Mouse (Mus musculus): ENCODE data around the gene Atg10. TPM values are rescaled to one million over a fixed set of nuclear protein-coding genes. Genes with fewer than 3 reads are reported as not detected.

The Atg10 gene
- polyA plus RNA-seq, 1 experiment from 2014 or later, result 14.7 TPM

- ATAC-seq (ENCODE audit: low read depth), result no peak
- no peaks in the 10 kb centered on the region for H3K27me3 ChIP-seq (ENCODE audit: control insufficient read depth, insufficient read depth, low read depth, low read length)
- no peaks in the 10 kb centered on the region for H3K9me3 ChIP-seq (ENCODE audit: control insufficient read depth, low read length)
- 83% methylated on average over 17 of the region's 17 CpGs for WGBS
- H3K27ac ChIP-seq (ENCODE audit: low read length), result no peak overlapping the region
- no peaks in the 10 kb centered on the region for H3K4me1 ChIP-seq (replicated peaks; ENCODE audit: control insufficient read depth, insufficient read depth, low read length)
- no peak overlapping the region for H3K9ac ChIP-seq (ENCODE audit: low read length)
- no peak overlapping the region for H3K4me2 ChIP-seq (ENCODE audit: low read depth, low read length)
- H3K36me3 ChIP-seq (ENCODE audit: control insufficient read depth, insufficient read depth, low read length), result no peaks in the 10 kb centered on the region
- no peak overlapping the region for H3K4me3 ChIP-seq (ENCODE audit: low read length)
Measured at GRCm38 (mm10) chr13:90912760-90913674, 310.8 kb downstream of the Atg10 start.

DNA sequence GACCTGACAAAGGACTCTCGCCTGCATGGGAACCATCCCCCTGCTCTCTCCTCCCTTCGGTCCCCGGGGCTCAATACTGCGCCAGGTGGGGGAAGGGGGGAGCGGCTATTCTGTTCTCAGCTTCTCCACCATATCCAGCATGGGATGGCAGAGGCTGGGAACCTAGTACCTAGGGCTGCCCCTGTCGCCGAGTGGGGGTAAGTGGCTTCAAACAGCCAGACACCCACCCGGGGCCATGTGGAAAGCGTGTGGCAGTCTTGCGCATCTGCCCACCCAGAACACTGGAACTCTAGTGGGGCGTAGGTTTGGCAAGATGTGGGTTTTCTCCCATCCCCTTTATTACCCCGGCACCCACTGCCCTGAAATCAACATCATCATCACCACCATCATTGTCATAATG is 316.4 kb downstream of the Atg10 start:
- no peak overlapping the region for H3K27ac ChIP-seq (ENCODE audit: low read length)
- H3K27me3 ChIP-seq (ENCODE audit: control insufficient read depth, insufficient read depth, low read depth, low read length), result no peaks in the 10 kb centered on the region
- WGBS, result 88% methylated on average over 12 of the region's 12 CpGs
- H3K4me3 ChIP-seq (ENCODE audit: low read length), result no peak overlapping the region
- H3K4me1 ChIP-seq (replicated peaks; ENCODE audit: control insufficient read depth, insufficient read depth, low read length), result no peaks in the 10 kb centered on the region
- no peak for ATAC-seq (ENCODE audit: low read depth)
- H3K9ac ChIP-seq (ENCODE audit: low read length), result no peak overlapping the region
- H3K36me3 ChIP-seq (ENCODE audit: control insufficient read depth, insufficient read depth, low read length), result no peaks in the 10 kb centered on the region
- no peaks in the 10 kb centered on the region for H3K9me3 ChIP-seq (ENCODE audit: control insufficient read depth, low read length)
- no peak overlapping the region for H3K4me2 ChIP-seq (ENCODE audit: low read depth, low read length)

DNA sequence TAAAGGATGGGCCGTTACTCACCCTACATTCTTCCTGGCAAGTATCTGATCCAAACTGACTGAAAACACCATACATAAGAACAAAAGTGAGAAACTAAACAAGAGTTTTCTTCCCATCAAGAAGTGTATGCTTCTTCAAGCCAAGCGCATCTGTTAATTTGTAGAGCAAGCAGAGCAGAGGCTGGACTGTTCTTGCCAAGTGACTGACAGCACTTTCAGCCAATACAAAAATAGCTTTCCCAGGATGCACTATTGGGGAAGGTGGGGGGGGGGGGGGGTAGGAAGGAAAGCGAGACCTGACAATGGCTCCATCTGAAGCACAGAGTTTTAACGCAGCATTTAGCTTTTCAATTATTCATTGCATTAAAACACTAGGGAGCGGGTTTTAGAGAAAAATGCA is 318.6 kb downstream of the Atg10 start, which contains the start of gene Atp6ap1l:
TSS of gene Atp6ap1l (minus strand) at position 180 of the 400 bp plus-strand sequence.
- H3K4me1 ChIP-seq (replicated peaks; ENCODE audit: control insufficient read depth, insufficient read depth, low read length), result no peaks in the 10 kb centered on the region
- H3K27ac ChIP-seq (ENCODE audit: low read length), result no peak within 1 kb of the TSS
- ATAC-seq (ENCODE audit: low read depth), result no peak
- no peaks in the 10 kb centered on the region for H3K36me3 ChIP-seq (ENCODE audit: control insufficient read depth, insufficient read depth, low read length)
- H3K4me3 ChIP-seq (ENCODE audit: low read length), result no peak within 1 kb of the TSS
- no peaks in the 10 kb centered on the region for H3K27me3 ChIP-seq (ENCODE audit: control insufficient read depth, insufficient read depth, low read depth, low read length)
- H3K9ac ChIP-seq (ENCODE audit: low read length), result no peak within 1 kb of the TSS
- H3K4me2 ChIP-seq (ENCODE audit: low read depth, low read length), result no peak within 1 kb of the TSS
- H3K9me3 ChIP-seq (ENCODE audit: control insufficient read depth, low read length), result no peaks in the 10 kb centered on the region
- WGBS, result 86% methylated on average over 5 of the region's 5 CpGs

DNA sequence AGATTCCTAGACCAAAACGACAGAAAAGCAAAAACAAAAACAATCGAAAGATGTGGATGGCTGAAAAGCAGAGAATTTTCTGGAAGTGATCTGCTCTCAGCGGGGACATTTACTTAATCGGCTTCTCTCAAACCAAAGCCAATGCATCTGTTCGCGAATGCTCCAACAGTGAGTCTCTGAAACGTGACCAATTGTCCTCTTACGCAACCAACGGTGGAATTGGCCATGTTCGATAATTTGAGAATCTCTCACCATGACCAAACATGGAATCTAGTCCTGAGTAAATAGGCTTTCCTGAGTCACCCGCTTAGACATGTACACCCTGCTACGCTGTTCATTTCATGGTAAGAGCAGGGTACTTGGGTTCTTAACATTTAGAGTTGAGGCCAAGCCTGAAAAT is 326.9 kb downstream of the Atg10 start:
- no peak overlapping the region for H3K4me2 ChIP-seq (ENCODE audit: low read depth, low read length)
- no peaks in the 10 kb centered on the region for H3K36me3 ChIP-seq (ENCODE audit: control insufficient read depth, insufficient read depth, low read length)
- H3K27me3 ChIP-seq (ENCODE audit: control insufficient read depth, insufficient read depth, low read depth, low read length), result no peaks in the 10 kb centered on the region
- H3K27ac ChIP-seq (ENCODE audit: low read length), result no peak overlapping the region
- H3K9me3 ChIP-seq (ENCODE audit: control insufficient read depth, low read length), result no peaks in the 10 kb centered on the region
- ATAC-seq (ENCODE audit: low read depth), result no peak
- no peaks in the 10 kb centered on the region for H3K4me1 ChIP-seq (replicated peaks; ENCODE audit: control insufficient read depth, insufficient read depth, low read length)
- 86% methylated on average over 12 of the region's 12 CpGs for WGBS
- H3K4me3 ChIP-seq (ENCODE audit: low read length), result no peak overlapping the region
- no peak overlapping the region for H3K9ac ChIP-seq (ENCODE audit: low read length)

DNA sequence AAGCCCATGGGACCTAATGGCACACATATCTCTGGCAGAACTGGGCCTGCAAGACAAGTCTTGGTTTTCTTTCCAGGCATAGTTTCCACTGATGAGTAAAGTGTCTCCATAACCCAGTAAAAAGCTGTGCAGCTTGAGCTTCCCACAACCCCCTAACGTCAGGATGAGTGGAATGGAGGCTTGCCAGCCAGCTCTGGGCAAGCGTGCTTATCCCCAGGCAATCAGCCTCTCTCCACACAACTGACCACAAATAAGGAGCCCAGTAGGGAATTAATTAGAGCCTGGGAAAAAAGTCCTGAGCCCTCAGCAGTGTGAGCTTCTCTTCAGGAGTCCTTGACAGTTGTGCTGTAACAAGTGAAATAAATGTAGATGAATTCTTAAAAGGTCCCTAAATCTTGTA is 327.7 kb downstream of the Atg10 start:
- Histone ChIP-seq H3K27ac (ENCODE audit: low read length) (no peak overlapping the region), H3K36me3 (ENCODE audit: control insufficient read depth, insufficient read depth, low read length) (no peaks in the 10 kb centered on the region)
- no peak for ATAC-seq (ENCODE audit: low read depth)

DNA sequence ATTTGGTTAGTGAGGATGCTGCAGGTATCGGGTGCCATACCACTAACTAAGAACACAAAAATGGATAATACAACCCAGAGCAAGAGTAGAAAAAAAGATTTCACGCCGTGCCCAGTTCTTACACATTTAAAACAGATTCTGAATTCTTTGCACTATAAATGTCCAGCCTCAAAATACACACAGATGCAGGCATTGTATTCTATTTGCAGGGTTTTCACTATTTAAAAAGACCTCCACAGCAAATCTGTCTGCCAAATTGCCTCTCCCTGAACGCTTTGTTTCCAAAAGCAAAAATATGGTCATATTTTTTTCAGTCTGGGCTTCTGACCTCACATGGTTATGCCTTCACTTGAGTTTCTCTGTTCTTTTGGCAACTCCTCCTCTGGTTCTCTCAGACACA is 328.9 kb downstream of the Atg10 start:
- H3K4me2 ChIP-seq (ENCODE audit: low read depth, low read length), result no peak overlapping the region
- 84% methylated on average over 4 of the region's 4 CpGs for WGBS

More for the DNA sequence above, 327.7 kb downstream of the Atg10 start:
- 29% methylated on average over 2 of the region's 2 CpGs for WGBS
- Histone ChIP-seq H3K4me2 (ENCODE audit: low read depth, low read length) (no peak overlapping the region), H3K4me3 (ENCODE audit: low read length) (no peak overlapping the region), H3K9me3 (ENCODE audit: control insufficient read depth, low read length) (no peaks in the 10 kb centered on the region), H3K27me3 (ENCODE audit: control insufficient read depth, insufficient read depth, low read depth, low read length) (no peaks in the 10 kb centered on the region), H3K9ac (ENCODE audit: low read length) (no peak overlapping the region), H3K4me1 (replicated peaks; ENCODE audit: control insufficient read depth, insufficient read depth, low read length) (no peaks in the 10 kb centered on the region)

DNA sequence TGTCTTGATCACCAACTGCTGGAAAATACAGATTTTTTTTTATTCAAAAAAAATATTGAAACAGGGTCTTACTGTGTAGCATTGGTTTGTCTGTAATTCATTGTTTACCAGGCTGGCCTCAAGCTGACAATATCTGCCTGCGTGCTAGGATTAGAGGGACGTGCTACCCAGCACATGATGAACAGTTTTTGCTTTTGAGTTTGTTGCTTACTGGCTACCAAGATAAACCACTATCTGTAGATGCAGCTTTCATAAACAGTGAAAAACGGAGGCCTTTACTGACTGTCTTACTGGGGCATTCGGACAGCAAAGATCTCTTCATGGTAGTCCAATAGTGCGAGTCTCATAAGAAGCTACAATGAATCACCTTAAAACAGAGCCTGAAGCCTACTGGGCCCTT is 333.7 kb downstream of the Atg10 start:
- H3K4me2 ChIP-seq (ENCODE audit: low read depth, low read length), result no peak overlapping the region
- peaks cover 8% of the 10 kb centered on the region for H3K4me1 ChIP-seq (replicated peaks; ENCODE audit: control insufficient read depth, insufficient read depth, low read length)
- no peaks in the 10 kb centered on the region for H3K9me3 ChIP-seq (ENCODE audit: control insufficient read depth, low read length)
- WGBS, result 84% methylated on average over 5 of the region's 5 CpGs
- H3K27me3 ChIP-seq (ENCODE audit: control insufficient read depth, insufficient read depth, low read depth, low read length), result no peaks in the 10 kb centered on the region
- no peak overlapping the region for H3K9ac ChIP-seq (ENCODE audit: low read length)
- no peak overlapping the region for H3K4me3 ChIP-seq (ENCODE audit: low read length)
- no peak for ATAC-seq (ENCODE audit: low read depth)
- H3K27ac ChIP-seq (ENCODE audit: low read length), result no peak overlapping the region
- no peaks in the 10 kb centered on the region for H3K36me3 ChIP-seq (ENCODE audit: control insufficient read depth, insufficient read depth, low read length)

More for the DNA sequence above, 328.9 kb downstream of the Atg10 start:
- no peak overlapping the region for H3K4me3 ChIP-seq (ENCODE audit: low read length)
- no peaks in the 10 kb centered on the region for H3K36me3 ChIP-seq (ENCODE audit: control insufficient read depth, insufficient read depth, low read length)
- H3K4me1 ChIP-seq (replicated peaks; ENCODE audit: control insufficient read depth, insufficient read depth, low read length), result no peaks in the 10 kb centered on the region
- no peaks in the 10 kb centered on the region for H3K9me3 ChIP-seq (ENCODE audit: control insufficient read depth, low read length)
- no peaks in the 10 kb centered on the region for H3K27me3 ChIP-seq (ENCODE audit: control insufficient read depth, insufficient read depth, low read depth, low read length)
- H3K9ac ChIP-seq (ENCODE audit: low read length), result no peak overlapping the region
- no peak overlapping the region for H3K27ac ChIP-seq (ENCODE audit: low read length)
- no peak for ATAC-seq (ENCODE audit: low read depth)

DNA sequence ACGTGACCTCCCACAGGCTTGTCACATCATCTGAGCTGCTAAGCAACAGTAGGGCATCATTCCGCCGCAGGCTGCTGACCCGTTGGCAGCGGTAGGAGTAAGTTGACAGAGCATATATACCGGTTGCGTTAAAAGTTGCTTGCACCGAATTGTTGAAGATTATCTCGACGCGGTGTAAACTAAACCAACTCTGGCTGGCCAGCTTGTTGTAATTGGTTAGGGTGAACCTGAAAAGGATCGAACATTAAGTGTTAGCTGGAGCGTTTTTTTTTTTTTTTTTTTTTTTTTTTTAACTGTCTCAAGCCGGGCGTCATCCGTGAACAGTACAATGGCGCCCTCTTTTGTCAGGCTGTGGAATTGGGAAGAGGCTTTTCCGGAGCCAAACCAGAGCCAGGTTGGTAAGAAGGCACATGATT is 337.2 kb downstream of the Atg10 start:
- H3K4me3 ChIP-seq (ENCODE audit: low read length), result peak overlapping the region; percentile 46
- H3K27ac ChIP-seq (ENCODE audit: low read length), result no peak overlapping the region
- peak; percentile 76 for ATAC-seq (ENCODE audit: low read depth)
- H3K9ac ChIP-seq (ENCODE audit: low read length), result no peak overlapping the region
- WGBS, result under 1% methylated on average over 18 of the region's 18 CpGs
- no peaks in the 10 kb centered on the region for H3K36me3 ChIP-seq (ENCODE audit: control insufficient read depth, insufficient read depth, low read length)
- no peaks in the 10 kb centered on the region for H3K27me3 ChIP-seq (ENCODE audit: control insufficient read depth, insufficient read depth, low read depth, low read length)
- H3K4me2 ChIP-seq (ENCODE audit: low read depth, low read length), result peak overlapping the region; percentile 70
- no peaks in the 10 kb centered on the region for H3K9me3 ChIP-seq (ENCODE audit: control insufficient read depth, low read length)
- peaks cover 9% of the 10 kb centered on the region for H3K4me1 ChIP-seq (replicated peaks; ENCODE audit: control insufficient read depth, insufficient read depth, low read length)

GRCm38 (mm10) chr13:90885856-90886532 is 337.8 kb downstream of the Atg10 start:
- Histone ChIP-seq H3K27ac (ENCODE audit: low read length) (no peak overlapping the region), H3K9me3 (ENCODE audit: control insufficient read depth, low read length) (no peaks in the 10 kb centered on the region), H3K27me3 (ENCODE audit: control insufficient read depth, insufficient read depth, low read depth, low read length) (no peaks in the 10 kb centered on the region), H3K36me3 (ENCODE audit: control insufficient read depth, insufficient read depth, low read length) (no peaks in the 10 kb centered on the region), H3K9ac (ENCODE audit: low read length) (no peak overlapping the region), H3K4me1 (replicated peaks; ENCODE audit: control insufficient read depth, insufficient read depth, low read length) (peaks cover 9% of the 10 kb centered on the region), H3K4me3 (ENCODE audit: low read length) (peak overlapping the region; percentile 46), H3K4me2 (ENCODE audit: low read depth, low read length) (peak overlapping the region; percentile 70)
- peak; percentile 64 for ATAC-seq (ENCODE audit: low read depth)
- 24% methylated on average over 13 of the region's 13 CpGs for WGBS
